Mouse (Mus musculus) kidney, adult 2 months (tissue): ENCODE measurements around the gene Tmeff1.

ENCODE experiments used
- CTCF ChIP-seq: fragments of 200-500 bp; conservative IDR thresholded peaks from 2 replicates; pipeline ENCODE4 v1.5.1; 2011; ENCODE audit warnings: low read depth, mild to moderate bottlenecking, control low read depth, low read length, moderate library complexity, mixed read lengths; ENCODE audit not compliant: insufficient read depth, insufficient read length
- POLR2A ChIP-seq: fragments of 200-500 bp; IDR thresholded peaks from one replicate; pipeline ENCODE4 v1.6.1; 2011; ENCODE audit warnings: low read depth, low read length, control low read depth

DNA sequence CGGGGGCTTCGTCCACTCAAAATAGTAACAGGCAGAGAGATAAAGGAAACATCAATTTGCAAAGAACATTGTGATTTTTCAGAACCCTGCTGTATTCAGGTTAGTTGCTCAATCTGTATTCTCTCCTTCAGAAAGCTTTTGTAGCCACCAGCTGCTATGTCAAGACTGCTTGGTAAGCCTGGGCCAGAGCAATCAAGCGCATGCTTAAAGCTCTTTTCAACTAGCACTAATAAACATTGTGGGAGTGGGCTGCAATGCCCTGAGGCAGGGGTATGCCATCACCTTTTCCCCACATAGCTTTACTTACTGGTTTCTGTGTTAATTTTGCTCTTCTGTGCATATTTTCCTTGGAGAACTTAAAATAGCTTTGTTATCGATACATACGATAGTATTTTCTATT, 48.0 kb upstream of the Tmeff1 start:
- no peak for TF ChIP-seq POLR2A
- TF ChIP-seq CTCF = no peak
